Mouse (Mus musculus) lung, postnatal 0 days (tissue): ENCODE measurements around the gene Tjp2.

Experiments used
- CTCF ChIP-seq: IDR thresholded peaks from 2 replicates; pipeline ENCODE4 v1.5.1; 2016; ENCODE audit warnings: antibody characterized with exemption, mild to moderate bottlenecking
- EP300 ChIP-seq: IDR thresholded peaks from 2 replicates; pipeline ENCODE4 v1.6.1; 2016; ENCODE audit warnings: antibody characterized with exemption, mild to moderate bottlenecking, control low read depth

DNA sequence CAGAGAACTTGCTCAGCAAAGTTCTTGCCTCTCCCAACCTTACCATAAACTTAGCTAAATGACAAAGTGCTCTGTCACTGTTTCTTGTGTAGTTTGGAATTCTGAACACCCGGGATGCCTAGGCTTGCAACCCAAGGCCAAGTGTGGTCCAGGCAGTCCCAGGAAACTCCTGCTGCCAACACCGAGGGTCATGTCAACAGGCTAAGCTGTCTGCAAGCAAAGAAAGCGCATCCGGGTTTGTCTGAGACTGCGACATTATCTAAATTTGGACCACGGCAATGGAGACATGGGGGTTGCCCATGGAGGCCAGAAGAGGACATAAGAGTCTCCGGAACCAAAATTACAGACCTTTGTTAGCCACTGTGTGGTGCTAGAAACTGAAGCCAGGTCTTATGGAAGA, 80.8 kb downstream of the Tjp2 start:
- TF ChIP-seq CTCF (no peak), EP300 (no peak)
